In genomic region chr7:16475764-16476599, GRCm38 (mm10) we compare ENCODE assay signal across 9 mouse cellular contexts. TPM values are rescaled to one million over a fixed set of nuclear protein-coding genes. Genes with fewer than 3 reads are reported as not detected.
DNase-seq lines count a peak whose midpoint lies in the region; ATAC-seq lines count a peak whose summit lies in the region.
"Had no signal": no experiment of that assay in that cellular context is flagged by ENCODE, and none has a peak within 500 bp of the region (broad histone marks: within the 10 kb centered on the region; RNA-seq: fewer than 3 reads in every experiment).

No protein-coding gene starts in this region.

- H3K36me3 ChIP-seq in heart, embryonic 16.5 days (ENCODE audit: control insufficient read depth, insufficient read depth), result no peaks in the 10 kb centered on the region
- no peaks in the 10 kb centered on the region for H3K36me3 ChIP-seq in embryonic facial prominence, embryonic 10.5 days (replicated peaks)
- no peaks in the 10 kb centered on the region for H3K36me3 ChIP-seq in hindbrain, embryonic 15.5 days
- H3K36me3 ChIP-seq in midbrain, embryonic 13.5 days, result no peaks in the 10 kb centered on the region

- H3K27me3 ChIP-seq in heart, embryonic 16.5 days (ENCODE audit: control insufficient read depth, insufficient read depth, low read length), result peaks cover 63% of the 10 kb centered on the region
- peaks cover 70% of the 10 kb centered on the region for H3K27me3 ChIP-seq in embryonic facial prominence, embryonic 10.5 days (replicated peaks; ENCODE audit: low read depth, poor library complexity, severe bottlenecking)
- peaks cover 62% of the 10 kb centered on the region for H3K27me3 ChIP-seq in hindbrain, embryonic 15.5 days
- peaks cover 70% of the 10 kb centered on the region for H3K27me3 ChIP-seq in midbrain, embryonic 13.5 days

- H3K4me3 ChIP-seq in heart, embryonic 16.5 days (ENCODE audit: low read length), result peak overlapping the region; percentile 36
- peak overlapping the region; percentile 55 for H3K4me3 ChIP-seq in embryonic facial prominence, embryonic 10.5 days
- H3K4me3 ChIP-seq in hindbrain, embryonic 15.5 days, result peak overlapping the region; percentile 38
- peak overlapping the region; percentile 35 for H3K4me3 ChIP-seq in midbrain, embryonic 13.5 days (replicated peaks)
- H3K4me3 ChIP-seq: erythroblast, embryonic 14.5 days had no signal

- 1% methylated on average over 59 of the region's 59 CpGs for WGBS in heart, embryonic 16.5 days
- WGBS in embryonic facial prominence, embryonic 10.5 days, result 2% methylated on average over 59 of the region's 59 CpGs
- WGBS in hindbrain, embryonic 15.5 days, result 1% methylated on average over 55 of the region's 59 CpGs
- 2% methylated on average over 43 of the region's 59 CpGs for WGBS in midbrain, embryonic 13.5 days

- no peaks in the 10 kb centered on the region for H3K9me3 ChIP-seq in heart, embryonic 16.5 days (replicated peaks; ENCODE audit: control insufficient read depth, low read length)
- H3K9me3 ChIP-seq in embryonic facial prominence, embryonic 10.5 days, result no peaks in the 10 kb centered on the region
- H3K9me3 ChIP-seq in hindbrain, embryonic 15.5 days, result no peaks in the 10 kb centered on the region
- no peaks in the 10 kb centered on the region for H3K9me3 ChIP-seq in midbrain, embryonic 13.5 days

- no peak overlapping the region for H3K9ac ChIP-seq in heart, embryonic 16.5 days (ENCODE audit: low read length)
- no peak overlapping the region for H3K9ac ChIP-seq in hindbrain, embryonic 15.5 days
- H3K9ac ChIP-seq in midbrain, embryonic 13.5 days (replicated peaks), result peak overlapping the region; percentile 51; the same call in 1 of the 2 replicates

- ATAC-seq in heart, embryonic 16.5 days (replicated peaks; ENCODE audit: extremely low read depth, insufficient read depth, low FRiP score), result no peak
- 0 out of 2 replicates have a peak, but pooled peaks have one; percentile 27 for ATAC-seq in hindbrain, embryonic 15.5 days (ENCODE audit: low FRiP score, low read depth)
- ATAC-seq in midbrain, embryonic 13.5 days, result peak; percentile 32; the same call in 1 of the 2 replicates
- no peak for ATAC-seq in activated CD4-positive, CD25-positive, alpha-beta regulatory T cell, adult 4 months
- no peak; the same call in 1 of the 2 replicates for ATAC-seq in frontal cortex, adult (ENCODE audit: low TSS enrichment)

- H3K4me2 ChIP-seq in heart, embryonic 16.5 days (ENCODE audit: low read depth, low read length), result peak overlapping the region; percentile 48
- H3K4me2 ChIP-seq in hindbrain, embryonic 15.5 days, result peak overlapping the region; percentile 60
- H3K4me2 ChIP-seq in midbrain, embryonic 13.5 days (replicated peaks), result peak overlapping the region; percentile 53

- H3K4me1 ChIP-seq in heart, embryonic 16.5 days (ENCODE audit: control insufficient read depth, insufficient read depth, low read length), result peaks cover 15% of the 10 kb centered on the region
- peaks cover 29% of the 10 kb centered on the region for H3K4me1 ChIP-seq in embryonic facial prominence, embryonic 10.5 days
- H3K4me1 ChIP-seq in hindbrain, embryonic 15.5 days (replicated peaks), result peaks cover 27% of the 10 kb centered on the region
- peaks cover 24% of the 10 kb centered on the region for H3K4me1 ChIP-seq in midbrain, embryonic 13.5 days (replicated peaks)

- H3K27ac ChIP-seq in heart, embryonic 16.5 days (ENCODE audit: low read length), result no peak overlapping the region
- no peak overlapping the region for H3K27ac ChIP-seq in embryonic facial prominence, embryonic 10.5 days (replicated peaks)
- no peak overlapping the region for H3K27ac ChIP-seq in hindbrain, embryonic 15.5 days (replicated peaks)
- no peak overlapping the region for H3K27ac ChIP-seq in midbrain, embryonic 13.5 days

- no peak for DNase-seq in heart, adult 9 months (ENCODE audit: low spot score in 2 of 2)
- DNase-seq in embryonic facial prominence, embryonic 10.5 days (ENCODE audit: low spot score), result peak; percentile 27
- DNase-seq in embryo, embryonic 11 days, result no peak

RNA-seq across cellular contexts. Expression of gene Npas1, which starts 1.5 kb away (rescaled TPM):
- 0.49 and 0.59 TPM in 2 replicates for polyA plus RNA-seq in heart, embryonic 16.5 days (2015; fragmentation: Nextera tagmentation; extraction: Ambion mirVana)
- polyA plus RNA-seq in embryonic facial prominence, embryonic 10.5 days (2016; fragmentation: Nextera tagmentation; extraction: Ambion mirVana), result 0.98 and 1.4 TPM in 2 replicates
- polyA plus RNA-seq in hindbrain, embryonic 15.5 days (2015; fragmentation: Nextera tagmentation; extraction: Ambion mirVana), result 4.4 and 5.0 TPM in 2 replicates
- 2.3 and 3.3 TPM in 2 replicates for polyA plus RNA-seq in midbrain, embryonic 13.5 days (2015; fragmentation: Nextera tagmentation; extraction: Ambion mirVana)
- under 1 TPM in 1 of 2 experiments, not detected in 1; 0.22 TPM for polyA plus RNA-seq in activated CD4-positive, CD25-positive, alpha-beta regulatory T cell, adult 4 months (2017; shearing (Covaris generic))
- polyA plus RNA-seq: erythroblast, embryonic 14.5 days had no signal

RNA-seq across cellular contexts. Expression of gene Tmem160, which starts 23.4 kb away (rescaled TPM):
- polyA plus RNA-seq in heart, embryonic 16.5 days (2015; fragmentation: Nextera tagmentation; extraction: Ambion mirVana), result 81.6 and 82.1 TPM in 2 replicates
- 71.5 and 76.4 TPM in 2 replicates for polyA plus RNA-seq in embryonic facial prominence, embryonic 10.5 days (2016; fragmentation: Nextera tagmentation; extraction: Ambion mirVana)
- polyA plus RNA-seq in hindbrain, embryonic 15.5 days (2015; fragmentation: Nextera tagmentation; extraction: Ambion mirVana), result 67.8 and 75.6 TPM in 2 replicates
- 48.1 and 59.4 TPM in 2 replicates for polyA plus RNA-seq in midbrain, embryonic 13.5 days (2015; fragmentation: Nextera tagmentation; extraction: Ambion mirVana)
- polyA plus RNA-seq in activated CD4-positive, CD25-positive, alpha-beta regulatory T cell, adult 4 months (2017; shearing (Covaris generic)), result 1 to 10 TPM; 5.7 to 9.2 TPM

Comparison
In these comparisons a context has a peak if more than half of its experiments do, and no peak if none do; other contexts are left out.
1. ATAC-seq: peak in hindbrain, embryonic 15.5 days (single experiment) and midbrain, embryonic 13.5 days (single experiment); none in heart, embryonic 16.5 days (single experiment), activated CD4-positive, CD25-positive, alpha-beta regulatory T cell, adult 4 months (single experiment) and frontal cortex, adult (single experiment).
2. Peak in every context shown above with its lines, with median percentiles within 50 percentile points of each other: H3K4me2 ChIP-seq and H3K4me3 ChIP-seq.